Mouse (Mus musculus): Measurements from ENCODE around the gene C1qtnf6. TPM values are rescaled to one million over a fixed set of nuclear protein-coding genes. Genes with fewer than 3 reads are reported as not detected.

The C1qtnf6 gene
- total and polyA plus RNA-seq, 3 experiments: 0.11 TPM; not detected in 2

DNA sequence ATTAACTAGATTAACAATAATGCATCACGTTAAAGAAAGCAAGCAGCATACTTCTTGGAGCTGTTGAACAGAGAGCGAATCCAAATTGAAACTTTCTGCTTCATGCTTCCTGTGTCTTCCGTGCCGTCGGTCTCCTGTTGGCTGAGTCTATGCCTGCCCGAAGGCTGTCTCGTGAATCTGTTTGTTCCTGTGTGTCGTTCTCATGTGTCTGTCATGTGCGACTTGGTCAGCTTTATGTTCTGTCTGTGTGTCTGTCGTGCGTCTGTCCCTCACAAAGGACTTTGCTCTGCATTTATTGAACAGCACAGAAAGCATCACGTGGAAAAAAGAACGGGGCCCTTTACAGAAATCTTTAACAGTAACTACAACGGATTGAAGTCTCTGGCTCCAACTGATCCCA, 18.2 kb downstream of the C1qtnf6 start:
- TF ChIP-seq GATA2 (IDR thresholded peaks at IDR 0.05; ENCODE audit: borderline replicate concordance, low read depth, low read length) (no peak), CTCF (IDR thresholded peaks at IDR 0.05; ENCODE audit: low read depth, low read length) (no peak), TAL1 (conservative IDR thresholded peaks at IDR 0.05; ENCODE audit: low read depth, low read length) (no peak), POLR2AphosphoS5 (IDR thresholded peaks at IDR 0.05; ENCODE audit: insufficient replicate concordance, low read depth, low read length) (no peak)
- H3K36me3 ChIP-seq (replicated peaks): no peaks in the 10 kb centered on the region
- H3K4me1 ChIP-seq (ENCODE audit: insufficient read depth, low read depth, low read length): 0 out of 2 replicates have a peak, but pooled peaks cover 4% of the 10 kb centered on the region
- peaks cover 44% of the 10 kb centered on the region for H3K27me3 ChIP-seq (ENCODE audit: insufficient read depth, low read length)
- H3K4me3 ChIP-seq (ENCODE audit: low read depth, low read length): no peak overlapping the region
- DNase-seq (ENCODE audit: low spot score) (no peak), ATAC-seq (ENCODE audit: extremely low read depth, insufficient number of reproducible peaks, low FRiP score, poor library complexity, severe bottlenecking) (no peak)
- H3K9me3 ChIP-seq (replicated peaks): no peaks in the 10 kb centered on the region

DNA sequence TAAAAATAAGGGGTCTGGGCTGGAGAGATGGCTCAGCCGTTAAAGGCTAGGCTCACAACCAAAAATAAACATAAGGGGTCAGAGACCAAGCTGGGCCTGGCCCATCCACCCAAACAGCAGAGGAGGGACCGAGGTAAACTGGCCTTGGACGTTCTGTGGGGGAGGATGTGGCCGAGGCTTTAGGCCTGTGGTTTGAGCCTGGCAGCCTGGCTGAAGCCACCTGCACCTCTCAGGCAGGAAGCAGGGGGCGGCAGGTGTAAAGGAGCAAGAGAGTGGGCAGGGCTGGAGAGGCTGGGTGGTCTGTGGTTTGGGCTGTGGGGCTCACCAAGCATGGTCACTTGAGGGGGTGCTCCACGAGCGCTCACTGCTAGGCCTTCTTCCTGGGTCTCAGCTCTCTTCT, 19.3 kb downstream of the C1qtnf6 start:
- H3K4me1 ChIP-seq (ENCODE audit: insufficient read depth, low read depth, low read length): 0 out of 2 replicates have a peak, but pooled peaks cover 4% of the 10 kb centered on the region
- no peak for ATAC-seq (ENCODE audit: extremely low read depth, insufficient number of reproducible peaks, low FRiP score, poor library complexity, severe bottlenecking)

DNA sequence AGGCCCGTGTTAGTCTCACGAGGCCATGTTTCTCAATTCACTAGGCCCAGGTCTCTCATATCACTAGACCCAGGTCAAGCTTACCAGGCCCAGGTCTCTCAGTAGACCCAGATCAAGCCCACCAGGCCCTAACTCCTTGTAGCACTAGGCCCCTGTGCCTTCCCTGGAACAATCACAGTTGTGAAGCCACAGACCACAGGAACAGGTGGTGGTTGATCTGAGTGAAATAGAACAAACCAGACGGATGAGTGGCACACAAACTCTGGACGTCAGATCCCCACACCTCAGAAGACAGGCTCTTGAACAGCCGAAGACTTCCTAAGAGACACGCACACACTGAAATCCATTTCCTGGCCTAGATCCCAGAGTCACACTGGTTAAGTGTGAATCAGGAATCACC, 20.5 kb downstream of the C1qtnf6 start:
- Histone ChIP-seq H3K36me3 (replicated peaks) (no peaks in the 10 kb centered on the region), H3K9me3 (replicated peaks) (no peaks in the 10 kb centered on the region), H3K4me3 (ENCODE audit: low read depth, low read length) (no peak overlapping the region), H3K27me3 (ENCODE audit: insufficient read depth, low read length) (peaks cover 42% of the 10 kb centered on the region), H3K4me1 (ENCODE audit: insufficient read depth, low read depth, low read length) (no peaks in the 10 kb centered on the region)
- DNase-seq (ENCODE audit: low spot score) (no peak), ATAC-seq (ENCODE audit: extremely low read depth, insufficient number of reproducible peaks, low FRiP score, poor library complexity, severe bottlenecking) (no peak)
- TF ChIP-seq GATA1 (IDR thresholded peaks at IDR 0.05; ENCODE audit: borderline replicate concordance, low read length) (no peak), TAL1 (conservative IDR thresholded peaks at IDR 0.05; ENCODE audit: low read depth, low read length) (no peak), GATA2 (IDR thresholded peaks at IDR 0.05; ENCODE audit: borderline replicate concordance, low read depth, low read length) (no peak), POLR2AphosphoS5 (IDR thresholded peaks at IDR 0.05; ENCODE audit: insufficient replicate concordance, low read depth, low read length) (no peak), CTCF (IDR thresholded peaks at IDR 0.05; ENCODE audit: low read depth, low read length) (no peak)

More for the DNA sequence above, 19.3 kb downstream of the C1qtnf6 start:
- DNase-seq (ENCODE audit: low spot score): no peak
- TF ChIP-seq TAL1 (conservative IDR thresholded peaks at IDR 0.05; ENCODE audit: low read depth, low read length) (no peak), GATA2 (IDR thresholded peaks at IDR 0.05; ENCODE audit: borderline replicate concordance, low read depth, low read length) (no peak), GATA1 (IDR thresholded peaks at IDR 0.05; ENCODE audit: borderline replicate concordance, low read length) (no peak), POLR2AphosphoS5 (IDR thresholded peaks at IDR 0.05; ENCODE audit: insufficient replicate concordance, low read depth, low read length) (no peak), CTCF (IDR thresholded peaks at IDR 0.05; ENCODE audit: low read depth, low read length) (no peak)
- no peaks in the 10 kb centered on the region for H3K36me3 ChIP-seq (replicated peaks)
- H3K27me3 ChIP-seq (ENCODE audit: insufficient read depth, low read length): peaks cover 42% of the 10 kb centered on the region
- no peaks in the 10 kb centered on the region for H3K9me3 ChIP-seq (replicated peaks)
- no peak overlapping the region for H3K4me3 ChIP-seq (ENCODE audit: low read depth, low read length)

DNA sequence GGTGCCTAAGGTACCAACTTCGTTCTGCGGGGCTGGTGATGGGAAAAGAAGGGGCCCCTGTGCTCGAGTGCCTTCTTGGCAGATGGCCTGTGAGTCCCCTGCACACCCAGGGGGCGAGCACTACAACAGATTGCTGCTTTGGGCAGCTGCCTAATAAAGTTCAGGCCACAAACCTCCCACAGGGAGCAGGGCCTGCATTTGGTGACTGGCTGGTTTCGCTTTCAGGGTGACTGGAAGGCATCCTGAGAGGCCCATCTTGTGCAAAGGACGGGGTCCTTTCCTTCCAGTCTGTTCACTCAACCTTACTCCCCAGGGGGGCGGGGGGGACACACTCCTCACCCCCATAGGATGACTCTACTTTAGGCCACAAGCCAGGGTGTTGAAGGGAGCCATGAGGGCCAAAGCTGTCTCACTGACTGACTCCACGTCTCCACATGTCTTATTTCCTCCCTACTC, 21.1 kb downstream of the C1qtnf6 start:
- no peaks in the 10 kb centered on the region for H3K4me1 ChIP-seq (ENCODE audit: insufficient read depth, low read depth, low read length)
- DNase-seq (ENCODE audit: low spot score) (no peak), ATAC-seq (ENCODE audit: extremely low read depth, insufficient number of reproducible peaks, low FRiP score, poor library complexity, severe bottlenecking) (no peak)
- peaks cover 42% of the 10 kb centered on the region for H3K27me3 ChIP-seq (ENCODE audit: insufficient read depth, low read length)
- H3K4me3 ChIP-seq (ENCODE audit: low read depth, low read length): no peak overlapping the region
- TF ChIP-seq CTCF (IDR thresholded peaks at IDR 0.05; ENCODE audit: low read depth, low read length) (no peak), POLR2AphosphoS5 (IDR thresholded peaks at IDR 0.05; ENCODE audit: insufficient replicate concordance, low read depth, low read length) (no peak), TAL1 (conservative IDR thresholded peaks at IDR 0.05; ENCODE audit: low read depth, low read length) (no peak), GATA1 (IDR thresholded peaks at IDR 0.05; ENCODE audit: borderline replicate concordance, low read length) (no peak), GATA2 (IDR thresholded peaks at IDR 0.05; ENCODE audit: borderline replicate concordance, low read depth, low read length) (no peak)
- H3K9me3 ChIP-seq (replicated peaks): no peaks in the 10 kb centered on the region
- H3K36me3 ChIP-seq (replicated peaks): no peaks in the 10 kb centered on the region

DNA sequence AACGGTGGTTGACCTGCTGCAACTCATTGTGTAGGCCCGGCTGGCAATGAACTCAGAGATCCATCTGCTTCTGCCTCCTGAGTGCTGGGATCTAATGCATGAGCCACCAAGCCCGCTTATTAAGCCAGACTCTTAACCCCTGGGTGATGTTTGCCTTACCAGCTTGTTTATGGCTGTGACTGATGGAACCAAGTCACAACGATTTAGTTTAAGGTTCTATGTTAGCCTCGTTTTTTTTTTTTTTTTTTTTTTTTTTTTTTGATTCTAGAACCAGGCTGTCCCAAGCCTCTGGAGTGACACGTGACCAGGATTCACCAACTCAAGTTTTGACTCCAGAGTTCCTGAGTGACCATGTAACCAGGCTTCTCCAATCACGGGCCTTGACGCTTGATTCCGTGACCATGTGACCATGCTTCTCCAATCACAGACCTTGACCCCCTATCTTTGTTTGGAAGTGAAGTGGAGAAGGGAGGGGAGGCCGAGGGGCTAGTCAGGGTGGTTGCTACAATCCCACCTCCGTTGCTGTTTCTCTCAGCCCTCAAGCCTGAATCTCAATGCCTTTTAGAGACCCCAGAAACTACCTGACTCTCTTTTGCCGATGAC, 21.8 kb downstream of the C1qtnf6 start:
- Histone ChIP-seq H3K9me3 (replicated peaks) (no peaks in the 10 kb centered on the region), H3K36me3 (replicated peaks) (no peaks in the 10 kb centered on the region), H3K4me1 (ENCODE audit: insufficient read depth, low read depth, low read length) (no peaks in the 10 kb centered on the region), H3K27me3 (ENCODE audit: insufficient read depth, low read length) (peaks cover 42% of the 10 kb centered on the region), H3K4me3 (ENCODE audit: low read depth, low read length) (no peak overlapping the region)
- no peak for TF ChIP-seq GATA1 (IDR thresholded peaks at IDR 0.05; ENCODE audit: borderline replicate concordance, low read length)
- TF ChIP-seq CTCF (IDR thresholded peaks at IDR 0.05; ENCODE audit: low read depth, low read length): no peak
- TF ChIP-seq POLR2AphosphoS5 (IDR thresholded peaks at IDR 0.05; ENCODE audit: insufficient replicate concordance, low read depth, low read length): no peak
- TF ChIP-seq TAL1 (conservative IDR thresholded peaks at IDR 0.05; ENCODE audit: low read depth, low read length): no peak
- no peak for TF ChIP-seq GATA2 (IDR thresholded peaks at IDR 0.05; ENCODE audit: borderline replicate concordance, low read depth, low read length)
- ATAC-seq (ENCODE audit: extremely low read depth, insufficient number of reproducible peaks, low FRiP score, poor library complexity, severe bottlenecking): no peak
- no peak for DNase-seq (ENCODE audit: low spot score)

DNA sequence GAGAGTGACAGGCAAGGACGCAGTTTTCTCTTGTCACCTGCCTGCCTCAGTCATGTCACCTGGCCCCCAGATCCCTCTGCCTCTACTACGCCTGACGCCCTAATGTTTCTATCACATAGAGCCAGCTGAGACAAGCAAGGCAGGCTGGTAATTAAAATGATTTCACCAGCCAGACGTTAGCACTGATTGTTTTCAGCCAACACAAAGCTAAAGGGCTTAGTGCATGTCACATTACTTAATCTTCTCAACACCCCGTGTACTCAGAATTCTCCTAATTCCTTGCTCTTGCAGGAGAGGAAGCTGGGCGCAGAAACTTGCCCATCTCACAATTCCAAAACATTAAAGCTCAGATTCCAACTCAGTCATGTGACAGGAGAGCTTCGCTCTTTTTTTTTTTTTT, 22.8 kb downstream of the C1qtnf6 start:
- Histone ChIP-seq H3K36me3 (replicated peaks) (no peaks in the 10 kb centered on the region), H3K27me3 (ENCODE audit: insufficient read depth, low read length) (peaks cover 36% of the 10 kb centered on the region), H3K4me3 (ENCODE audit: low read depth, low read length) (no peak overlapping the region), H3K4me1 (ENCODE audit: insufficient read depth, low read depth, low read length) (no peaks in the 10 kb centered on the region), H3K9me3 (replicated peaks) (no peaks in the 10 kb centered on the region)
- TF ChIP-seq GATA2 (IDR thresholded peaks at IDR 0.05; ENCODE audit: borderline replicate concordance, low read depth, low read length) (no peak), POLR2AphosphoS5 (IDR thresholded peaks at IDR 0.05; ENCODE audit: insufficient replicate concordance, low read depth, low read length) (no peak), GATA1 (IDR thresholded peaks at IDR 0.05; ENCODE audit: borderline replicate concordance, low read length) (no peak), TAL1 (conservative IDR thresholded peaks at IDR 0.05; ENCODE audit: low read depth, low read length) (no peak), CTCF (IDR thresholded peaks at IDR 0.05; ENCODE audit: low read depth, low read length) (no peak)
- DNase-seq (ENCODE audit: low spot score) (no peak), ATAC-seq (ENCODE audit: extremely low read depth, insufficient number of reproducible peaks, low FRiP score, poor library complexity, severe bottlenecking) (no peak)

Data from G1E (cell line).